Mouse (Mus musculus) CH12.LX (cell line): Measurements from ENCODE around the gene Sept5.

Source experiments
- CTCF ChIP-seq, 2 experiments: IDR thresholded peaks in 1 of 2; conservative IDR thresholded peaks in 1 of 2; 2 replicates each; pipeline ENCODE4 v1.5.1; 2011 to 2012; ENCODE audit warnings: low read depth in 2 of 2, low read length in 2 of 2, improper control_type of control experiment in 1 of 2, inconsistent platforms in 1 of 2, mild to moderate bottlenecking in 1 of 2, moderate library complexity in 1 of 2
- EP300 ChIP-seq: IDR thresholded peaks from 2 replicates; pipeline ENCODE4 v1.6.1; 2011; ENCODE audit warnings: low read length, improper control_type of control experiment
- ETS1 ChIP-seq: conservative IDR thresholded peaks from 2 replicates; pipeline ENCODE4 v1.6.1; 2012; ENCODE audit warnings: low read depth, mild to moderate bottlenecking, inconsistent platforms, low read length, improper control_type of control experiment, moderate library complexity
- KAT2A ChIP-seq: IDR thresholded peaks from 2 replicates; pipeline ENCODE4 v1.6.1; 2012; ENCODE audit warnings: low read length, improper control_type of control experiment, inconsistent platforms; ENCODE audit not compliant: insufficient replicate concordance
- MEF2A ChIP-seq: IDR thresholded peaks from 2 replicates; pipeline ENCODE4 v1.6.1; 2014; ENCODE audit warnings: low read depth, mild to moderate bottlenecking, inconsistent platforms, low read length, improper control_type of control experiment, borderline replicate concordance
- POLR2A ChIP-seq: IDR thresholded peaks from 2 replicates; pipeline ENCODE4 v1.6.1; 2011; ENCODE audit warnings: low read depth, mild to moderate bottlenecking, improper control_type of control experiment, low read length
- UBTF ChIP-seq: IDR thresholded peaks from 2 replicates; pipeline ENCODE4 v1.6.1; 2012; ENCODE audit warnings: low read depth, mild to moderate bottlenecking, inconsistent platforms, low read length, improper control_type of control experiment, moderate library complexity
- USF1 ChIP-seq: IDR thresholded peaks from 2 replicates; pipeline ENCODE4 v1.6.1; 2014; ENCODE audit warnings: low read depth, mild to moderate bottlenecking, inconsistent platforms, low read length, improper control_type of control experiment

DNA sequence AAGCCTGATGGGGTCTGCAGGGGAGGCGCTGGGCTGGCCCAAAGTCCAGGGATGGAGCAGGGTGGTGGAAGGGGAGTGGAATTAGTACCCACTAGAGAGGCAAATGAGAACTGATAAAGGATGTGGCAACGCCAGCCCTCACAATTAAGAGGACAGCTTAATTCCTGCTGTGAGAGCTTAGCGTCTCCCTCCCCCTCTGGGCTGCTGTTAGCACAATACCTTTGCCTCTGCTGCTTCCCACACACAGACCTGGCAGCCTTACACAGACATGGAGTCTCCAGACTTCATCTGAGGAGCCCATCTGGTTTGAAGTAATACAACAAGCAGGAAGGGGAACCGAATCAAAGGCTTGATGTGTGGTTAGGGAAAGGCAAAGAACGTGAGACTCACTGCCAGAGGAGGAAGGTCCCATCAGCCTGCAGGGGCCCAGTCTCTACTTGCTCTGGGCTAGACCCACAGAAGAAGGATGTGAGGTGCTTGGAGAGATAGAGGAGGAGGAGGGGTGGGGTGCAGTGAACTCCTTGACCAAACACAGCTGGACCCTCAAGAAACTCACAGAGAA is 52.1 kb downstream of the Sept5 start:
- TF ChIP-seq KAT2A (no peak), CTCF (conservative IDR thresholded peaks at IDR 0.05 in 1 of 2, IDR thresholded peaks at IDR 0.05 in 1 of 2; ENCODE audit: low read depth in 2 of 2, low read length in 2 of 2) (no peak), EP300 (no peak), UBTF (no peak), POLR2A (no peak), ETS1 (no peak), MEF2A (no peak), USF1 (no peak)
